Mouse (Mus musculus) testis, adult 2 months (tissue): ENCODE results near the gene Traf3ip1. TPM values are rescaled to one million over a fixed set of nuclear protein-coding genes. Genes with fewer than 3 reads are reported as not detected.

ENCODE experiments used
- H3K27ac ChIP-seq: fragments of 200-500 bp; 2 replicates; pipeline ENCODE4 v1.5.1; 2012; ENCODE audit warnings: low read depth, low read length; ENCODE audit not compliant: control insufficient read depth, insufficient read depth
- H3K27me3 ChIP-seq: fragments of 200-500 bp; 2 replicates; pipeline ENCODE4 v1.6.1; 2012; ENCODE audit warnings: mild to moderate bottlenecking, low read length, moderate library complexity; ENCODE audit not compliant: control insufficient read depth, insufficient read depth
- H3K36me3 ChIP-seq: fragments of 200-500 bp; 2 replicates; pipeline ENCODE4 v1.6.1; 2012; ENCODE audit warnings: mild to moderate bottlenecking, low read length; ENCODE audit not compliant: control insufficient read depth, insufficient read depth
- H3K4me1 ChIP-seq: fragments of 200-500 bp; 2 replicates; pipeline ENCODE4 v1.6.1; 2012; ENCODE audit warnings: low read length; ENCODE audit not compliant: control insufficient read depth, insufficient read depth
- H3K4me3 ChIP-seq: fragments of 200-500 bp; 2 replicates; pipeline ENCODE4 v1.5.1; 2012; ENCODE audit warnings: low read depth, mild to moderate bottlenecking, low read length, moderate library complexity, mixed read lengths; ENCODE audit not compliant: control insufficient read depth
- CTCF ChIP-seq: fragments of 200-500 bp; IDR thresholded peaks from 2 replicates; pipeline ENCODE4 v1.5.1; 2012; ENCODE audit warnings: low read depth, mild to moderate bottlenecking, inconsistent platforms, low read length, moderate library complexity; ENCODE audit not compliant: control insufficient read depth, insufficient read depth, insufficient replicate concordance
- POLR2A ChIP-seq: fragments of 200-500 bp; IDR thresholded peaks from 2 replicates; pipeline ENCODE4 v1.6.1; 2012; ENCODE audit warnings: low read depth, mild to moderate bottlenecking, inconsistent platforms, low read length, moderate library complexity; ENCODE audit not compliant: control insufficient read depth
- polyA plus RNA-seq: library from polyadenylated mRNA; depleted of rRNA; stranded (reverse); fragments of >200 nt; gene quantifications from 2 replicates; pipeline ENCODE4 v1.2.3, GENCODE M21; 2012

The Traf3ip1 gene
- polyA plus RNA-seq, 1 experiment: 32.5 TPM

DNA sequence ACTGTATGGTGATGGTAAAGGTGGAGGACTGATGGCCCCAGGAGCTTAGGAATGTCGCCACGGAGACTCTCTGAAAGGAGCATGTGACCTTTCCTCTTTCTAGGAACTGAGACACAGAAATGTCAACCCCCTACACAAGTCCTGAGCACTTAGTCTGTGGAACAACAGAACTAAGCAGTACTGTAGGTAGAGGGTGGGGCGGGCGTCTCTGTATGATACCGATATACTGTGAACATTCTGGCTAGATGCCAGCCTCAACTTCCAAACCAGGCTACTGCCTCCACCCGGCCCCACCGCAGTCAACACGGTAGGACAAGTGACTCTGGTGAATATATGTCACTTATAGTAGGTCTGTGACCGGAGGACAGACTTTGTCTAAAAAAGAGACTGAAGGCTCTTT is 40.5 kb upstream of the Traf3ip1 start:
- peaks cover 6% of the 10 kb centered on the region for H3K4me1 ChIP-seq
- H3K36me3 ChIP-seq: no peaks in the 10 kb centered on the region
- no peak for TF ChIP-seq POLR2A
- no peak for TF ChIP-seq CTCF
- H3K27me3 ChIP-seq: no peaks in the 10 kb centered on the region
- no peak overlapping the region for H3K27ac ChIP-seq
- no peak overlapping the region for H3K4me3 ChIP-seq

DNA sequence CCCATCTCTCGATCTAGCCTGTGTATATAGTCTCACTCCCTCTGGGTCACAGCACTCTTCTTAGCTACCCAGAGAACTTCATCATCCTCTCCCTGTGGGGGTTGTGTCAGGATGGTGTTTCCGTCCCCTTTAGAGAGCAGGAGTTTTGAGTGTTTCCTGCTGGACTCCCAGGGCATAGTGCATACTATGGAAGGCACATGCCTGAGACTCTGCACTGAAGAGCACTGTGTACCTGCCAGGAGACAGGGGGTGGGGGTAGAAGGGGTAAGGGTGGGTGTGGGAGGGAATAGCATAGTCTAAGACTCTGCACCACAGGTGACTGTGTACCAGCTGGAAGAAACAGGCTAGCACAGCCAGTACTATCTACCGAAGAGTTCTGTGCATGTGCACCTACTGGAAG is 40.1 kb upstream of the Traf3ip1 start:
- H3K27ac ChIP-seq: no peak overlapping the region
- no peaks in the 10 kb centered on the region for H3K36me3 ChIP-seq
- H3K4me3 ChIP-seq: no peak overlapping the region
- TF ChIP-seq CTCF (no peak), POLR2A (no peak)
- H3K4me1 ChIP-seq: peaks cover 6% of the 10 kb centered on the region
- no peaks in the 10 kb centered on the region for H3K27me3 ChIP-seq

DNA sequence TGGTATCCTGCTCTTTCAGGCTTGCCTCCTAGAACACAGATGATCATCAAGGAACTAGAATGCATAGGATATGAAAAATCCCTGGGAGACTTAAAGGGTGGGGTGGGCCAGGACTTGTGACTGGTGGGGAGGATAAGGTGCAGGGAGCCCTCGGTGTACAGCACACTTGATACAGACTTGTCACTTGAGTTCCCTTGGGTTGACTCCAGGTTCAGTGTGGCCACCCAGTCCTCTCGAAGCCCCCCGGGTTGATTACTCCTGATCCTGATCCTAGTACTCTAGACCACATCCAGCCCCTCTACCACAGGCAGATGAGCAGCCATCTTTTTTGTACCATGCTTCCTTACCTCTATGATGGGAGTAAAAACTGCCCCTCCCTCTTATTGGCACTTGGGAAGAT is 39.5 kb upstream of the Traf3ip1 start:
- TF ChIP-seq POLR2A (no peak), CTCF (no peak)
- peaks cover 6% of the 10 kb centered on the region for H3K4me1 ChIP-seq
- no peak overlapping the region for H3K27ac ChIP-seq
- H3K27me3 ChIP-seq: no peaks in the 10 kb centered on the region
- H3K4me3 ChIP-seq: no peak overlapping the region
- H3K36me3 ChIP-seq: no peaks in the 10 kb centered on the region

DNA sequence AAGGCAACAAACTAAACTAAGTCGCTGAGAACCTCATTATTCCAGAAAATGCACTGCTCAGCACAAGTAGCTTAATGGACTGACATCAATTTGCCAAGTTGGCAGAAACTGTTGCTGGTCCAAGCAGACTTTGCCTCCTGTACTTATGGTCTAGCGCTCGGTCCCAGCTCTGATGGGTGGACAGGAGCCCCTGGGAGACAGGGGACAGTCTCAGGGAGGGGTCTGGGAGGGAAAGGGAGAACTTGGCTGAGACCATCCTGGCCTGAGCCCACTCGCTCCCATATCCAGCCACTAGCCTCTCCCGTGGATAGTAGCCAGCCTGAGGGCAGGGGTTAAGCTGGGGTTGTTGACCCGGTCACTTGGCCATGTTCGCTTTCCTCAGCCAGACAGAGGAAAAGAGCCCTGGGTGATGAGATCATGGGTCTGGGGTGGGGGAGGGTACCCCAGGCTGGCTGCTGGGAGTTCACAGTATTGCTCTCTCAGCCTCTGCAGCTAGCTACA is 38.7 kb upstream of the Traf3ip1 start:
- Histone ChIP-seq H3K27ac (no peak overlapping the region), H3K36me3 (no peaks in the 10 kb centered on the region), H3K4me3 (no peak overlapping the region), H3K27me3 (no peaks in the 10 kb centered on the region), H3K4me1 (peaks cover 8% of the 10 kb centered on the region)
- TF ChIP-seq POLR2A (no peak), CTCF (no peak)

DNA sequence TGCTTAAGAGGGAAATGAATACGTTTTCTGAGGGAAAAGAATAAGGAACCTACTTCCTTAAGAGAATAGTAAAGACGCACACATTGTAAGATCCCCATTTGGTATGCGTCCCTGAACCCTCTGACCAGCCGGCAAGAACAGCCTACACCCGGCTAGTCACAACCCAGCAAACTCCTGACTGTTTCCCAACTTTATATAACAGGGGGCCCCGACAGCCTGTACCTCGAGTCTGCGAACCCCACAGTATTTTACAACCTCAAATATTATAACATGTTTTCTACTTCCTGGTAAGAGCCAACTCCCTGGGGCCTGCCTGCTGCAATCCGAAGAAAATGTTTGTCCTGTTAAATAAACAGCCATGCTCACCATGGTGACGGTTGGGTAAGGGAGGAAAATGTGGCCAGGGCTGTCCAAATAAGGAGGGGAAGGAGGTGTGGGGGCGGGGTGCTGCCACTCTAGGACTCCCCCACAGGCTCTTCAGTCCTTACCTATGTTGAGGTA is 38.1 kb upstream of the Traf3ip1 start:
- no peak overlapping the region for H3K27ac ChIP-seq
- H3K4me3 ChIP-seq: no peak overlapping the region
- no peaks in the 10 kb centered on the region for H3K27me3 ChIP-seq
- no peak for TF ChIP-seq CTCF
- no peaks in the 10 kb centered on the region for H3K36me3 ChIP-seq
- H3K4me1 ChIP-seq: peaks cover 8% of the 10 kb centered on the region

DNA sequence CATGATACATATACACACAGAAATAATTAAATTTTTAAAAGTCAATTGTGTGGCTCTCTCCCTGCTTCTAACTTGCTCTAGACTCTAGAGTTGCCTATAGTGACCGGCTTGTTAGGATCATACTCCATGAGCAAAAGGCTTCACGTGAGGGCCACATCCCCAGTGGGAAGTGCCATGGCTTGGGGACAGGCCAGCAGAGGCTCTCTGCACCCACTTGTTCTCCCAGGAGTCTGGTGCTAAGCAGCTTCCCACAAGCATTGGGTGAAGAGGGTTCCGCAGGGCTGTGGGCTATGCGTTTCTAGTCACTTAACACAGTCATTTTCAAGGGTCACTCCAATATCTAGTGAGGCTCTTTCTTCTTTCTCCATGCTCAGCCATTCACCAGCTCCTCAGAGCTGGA is 37.3 kb upstream of the Traf3ip1 start:
- Histone ChIP-seq H3K4me3 (no peak overlapping the region), H3K36me3 (no peaks in the 10 kb centered on the region), H3K27me3 (no peaks in the 10 kb centered on the region), H3K27ac (no peak overlapping the region), H3K4me1 (peaks cover 8% of the 10 kb centered on the region)
- TF ChIP-seq CTCF (no peak), POLR2A (no peak)

DNA sequence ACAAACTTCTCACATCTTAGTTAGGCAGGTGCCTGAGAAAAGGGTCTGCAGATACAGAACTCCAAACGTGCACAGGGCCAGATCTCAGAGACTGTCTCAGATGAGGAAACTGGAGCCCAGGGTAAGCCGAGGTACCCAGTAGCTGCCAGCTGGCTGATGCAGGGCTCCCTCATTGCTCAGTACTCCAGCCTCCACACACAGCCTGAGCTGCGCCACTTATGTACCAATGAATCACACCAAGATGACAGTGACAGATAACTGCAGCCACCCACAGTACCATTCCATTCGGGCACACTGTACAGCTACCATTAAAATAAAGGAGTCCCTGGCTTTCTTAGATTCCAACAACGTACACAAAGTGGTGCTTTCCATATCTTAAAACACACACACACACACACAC is 36.7 kb upstream of the Traf3ip1 start:
- no peak overlapping the region; the same call in 1 of the 2 replicates for H3K27ac ChIP-seq
- H3K4me1 ChIP-seq: peaks cover 8% of the 10 kb centered on the region
- no peaks in the 10 kb centered on the region for H3K27me3 ChIP-seq
- no peak overlapping the region for H3K4me3 ChIP-seq
- H3K36me3 ChIP-seq: no peaks in the 10 kb centered on the region
- TF ChIP-seq POLR2A: no peak
- TF ChIP-seq CTCF: no peak
